Mouse (Mus musculus): ENCODE data around the gene Mfsd1. TPM values are rescaled to one million over a fixed set of nuclear protein-coding genes. Genes with fewer than 3 reads are reported as not detected.

Gene Mfsd1
- total RNA-seq (2021) = 10 to 100 TPM; 37.6 to 39.2 TPM
- long read RNA-seq, experiment 1, transcript Mfsd1-201 (16 exons, 3,011 nt) = major isoform, 39 of 44 reads
- long read RNA-seq, experiment 1, partial matches to known transcripts = 2 of 44 reads
- long read RNA-seq, experiment 1, other reads (novel, unspliced or antisense) = 3 of 44 reads
- long read RNA-seq, experiment 2, transcript Mfsd1-201 (16 exons, 3,011 nt) = major isoform, 32 of 36 reads
- long read RNA-seq, experiment 2, partial matches to known transcripts = 1 of 36 reads
- long read RNA-seq, experiment 2, other reads (novel, unspliced or antisense) = 3 of 36 reads

GRCm38 (mm10) chr3:67582273-67583124 is at the start of gene Mfsd1:
Gene Mfsd1, plus strand, starts transcription at chr3:67582741.
- peak; percentile 79 for DNase-seq (ENCODE audit: low spot score in 2 of 2)

- DNase-seq (ENCODE audit: low spot score in 2 of 2) = no peak
These were observed 38.9 kb upstream of the Mfsd1 start for GRCm38 (mm10) chr3:67543630-67544029.

- no peak for DNase-seq (ENCODE audit: low spot score in 2 of 2)
These were observed 31.3 kb upstream of the Mfsd1 start for GRCm38 (mm10) chr3:67551193-67551592.

DNA sequence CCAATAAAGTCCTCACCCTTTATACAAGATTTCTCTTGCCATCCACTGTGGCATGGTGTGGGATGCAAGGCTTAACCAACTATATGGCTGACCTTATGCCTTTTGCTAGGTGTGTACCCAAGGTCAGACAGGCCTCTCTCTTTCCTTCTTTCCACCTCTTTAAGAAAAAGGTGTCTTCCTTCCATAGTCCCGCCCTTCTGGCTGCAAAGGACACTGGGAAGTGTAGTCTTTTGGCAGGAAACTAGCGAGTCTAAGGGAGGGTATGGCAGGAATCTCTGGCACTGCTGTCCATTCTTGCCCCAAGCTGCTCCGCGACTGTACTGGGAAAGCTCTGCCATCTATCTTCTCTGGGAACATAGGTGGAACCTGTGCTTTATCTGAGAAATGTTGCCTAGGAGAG is 29.3 kb upstream of the Mfsd1 start:
- DNase-seq (ENCODE audit: low spot score in 2 of 2) = peak in 1 of 2 experiments; percentile 3

DNA sequence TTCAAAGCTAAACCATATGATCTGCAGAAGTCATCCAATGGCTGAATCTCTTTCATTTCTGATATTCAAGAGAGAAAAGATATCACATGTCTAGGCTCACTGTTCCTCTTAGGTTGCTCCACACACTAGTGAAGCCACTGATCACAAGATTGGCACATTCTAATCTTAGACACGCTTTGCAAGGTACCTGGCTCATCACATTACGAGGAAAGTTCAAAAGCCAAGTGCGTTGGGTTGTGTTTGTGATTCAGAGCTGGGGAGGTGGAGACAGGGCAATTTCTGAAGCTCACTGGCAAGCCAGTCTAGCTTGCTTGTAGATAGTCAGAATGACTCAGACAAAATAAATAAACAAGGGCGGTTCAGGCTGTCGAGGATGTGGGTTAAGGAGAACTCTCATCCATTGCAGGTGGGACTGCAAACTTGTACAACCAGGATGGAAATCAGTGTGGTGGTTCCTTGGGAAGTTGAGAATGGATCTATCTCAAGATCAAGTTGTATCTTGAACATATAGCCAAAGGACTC is 28.6 kb upstream of the Mfsd1 start:
- no peak for DNase-seq (ENCODE audit: low spot score in 2 of 2)

DNA sequence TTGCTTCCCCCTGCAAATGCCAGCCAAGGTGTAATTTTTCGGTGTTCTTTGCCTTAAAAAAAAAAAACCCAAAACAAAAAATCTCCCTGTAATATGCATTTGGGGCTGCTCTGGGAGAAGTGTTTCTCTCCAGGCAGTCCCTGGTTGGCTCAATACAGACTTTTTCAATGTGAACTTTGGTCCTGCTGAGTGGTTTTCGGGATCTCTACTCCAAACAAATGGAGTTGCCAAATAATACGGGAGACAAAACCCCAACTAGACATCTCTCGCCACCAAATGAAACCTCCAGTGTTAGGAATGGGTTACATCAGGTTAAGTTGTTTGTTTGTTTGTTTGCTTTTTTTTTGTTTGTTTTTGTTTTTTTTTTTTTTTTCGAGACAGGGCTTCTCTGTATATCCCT is 27.3 kb upstream of the Mfsd1 start:
- no peak for DNase-seq (ENCODE audit: low spot score in 2 of 2)

- DNase-seq (ENCODE audit: low spot score in 2 of 2) = no peak
These were observed 25.3 kb upstream of the Mfsd1 start for GRCm38 (mm10) chr3:67557200-67557651.

DNA sequence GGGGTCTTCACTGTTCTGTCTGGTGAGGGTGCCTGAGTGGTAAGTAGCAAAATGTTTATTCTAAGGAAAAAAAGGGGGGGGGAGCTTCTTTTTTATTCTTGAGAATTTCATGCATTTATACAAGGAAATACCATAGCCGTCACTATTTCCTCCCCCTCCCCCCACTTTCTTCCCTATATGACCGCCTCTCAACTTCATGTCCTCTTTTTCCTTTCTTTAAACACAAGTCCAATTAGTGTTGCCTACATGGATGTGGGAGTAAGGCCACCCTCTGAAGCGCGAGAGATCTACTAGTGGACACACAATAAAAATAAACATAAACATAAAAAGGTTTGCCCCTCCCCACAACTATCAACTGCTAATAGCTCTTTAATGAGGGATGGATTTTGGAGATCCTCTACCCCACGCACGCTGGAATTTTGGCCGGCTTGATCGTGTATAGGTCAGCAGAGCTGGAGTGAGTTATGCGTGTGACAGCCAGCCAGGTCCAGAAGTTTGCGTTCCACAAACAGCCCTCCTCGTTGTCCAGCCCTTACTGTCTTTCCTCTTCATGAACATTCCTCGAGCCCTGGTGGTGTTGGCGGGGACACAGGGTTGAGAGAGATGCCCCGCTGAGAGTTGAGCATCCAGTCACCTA is 24.7 kb upstream of the Mfsd1 start:
- DNase-seq (ENCODE audit: low spot score in 2 of 2) = no peak

DNA sequence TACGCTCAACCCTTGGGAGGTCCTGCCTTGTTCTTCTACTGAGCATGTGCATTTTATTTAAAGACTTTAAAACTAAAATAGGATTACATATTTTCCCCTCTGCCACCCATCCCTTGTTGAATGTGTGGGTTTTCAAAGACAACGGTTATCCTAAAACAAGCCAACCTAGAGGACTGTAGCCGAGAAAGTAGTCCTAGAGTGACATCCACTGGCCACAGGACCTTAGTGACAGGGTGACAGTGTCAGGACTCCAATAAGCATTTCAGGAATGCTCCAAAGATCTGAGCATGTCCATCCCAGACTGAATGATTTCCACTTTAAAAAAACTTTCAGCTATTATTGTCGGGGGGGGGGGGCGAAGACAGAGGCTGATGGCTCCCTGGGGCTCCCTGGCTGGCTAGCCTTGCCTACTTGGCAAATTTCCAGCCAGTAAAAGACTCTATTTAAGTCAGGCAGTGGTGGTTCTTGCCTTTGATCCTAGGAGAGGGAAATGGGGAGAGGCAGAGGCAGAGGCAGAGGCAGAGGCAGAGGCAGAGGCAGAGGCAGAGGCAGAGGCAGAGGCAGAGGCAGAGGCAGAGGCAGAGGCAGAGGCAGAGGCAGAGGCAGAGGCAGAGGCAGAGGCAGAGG is 17.7 kb upstream of the Mfsd1 start:
- DNase-seq (ENCODE audit: low spot score in 2 of 2) = no peak

DNA sequence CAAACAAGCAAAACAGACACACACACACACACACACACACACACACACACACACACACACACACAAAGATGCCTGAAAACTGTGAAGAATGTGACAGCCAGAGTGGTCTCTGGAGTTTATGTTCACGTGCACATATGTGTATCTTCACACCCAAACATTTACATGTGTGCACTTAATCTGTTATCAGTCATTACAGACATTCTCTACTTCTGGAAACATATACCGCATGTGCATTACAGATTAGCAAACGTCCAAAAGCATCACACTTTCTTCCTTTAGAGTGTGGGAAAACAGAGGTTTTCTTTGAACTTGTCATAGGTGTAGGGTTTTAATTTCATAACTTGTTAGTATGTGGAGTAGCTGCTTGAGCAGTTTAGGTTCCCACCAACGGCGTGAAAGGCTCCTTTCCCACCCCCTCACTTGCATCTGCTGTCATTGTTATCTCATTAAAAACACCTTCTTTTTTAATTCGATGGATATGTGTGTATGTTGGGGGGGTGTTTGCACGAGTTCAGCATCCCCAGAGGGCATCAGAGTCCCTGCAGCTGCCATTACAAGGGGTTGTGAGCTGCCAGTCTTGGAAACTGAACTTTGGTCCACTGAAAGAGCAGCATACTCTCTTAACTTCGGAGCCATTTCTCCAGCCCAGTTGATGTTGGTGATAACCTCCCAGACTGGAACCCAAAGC is 16.9 kb upstream of the Mfsd1 start:
- no peak for DNase-seq (ENCODE audit: low spot score in 2 of 2)

DNA sequence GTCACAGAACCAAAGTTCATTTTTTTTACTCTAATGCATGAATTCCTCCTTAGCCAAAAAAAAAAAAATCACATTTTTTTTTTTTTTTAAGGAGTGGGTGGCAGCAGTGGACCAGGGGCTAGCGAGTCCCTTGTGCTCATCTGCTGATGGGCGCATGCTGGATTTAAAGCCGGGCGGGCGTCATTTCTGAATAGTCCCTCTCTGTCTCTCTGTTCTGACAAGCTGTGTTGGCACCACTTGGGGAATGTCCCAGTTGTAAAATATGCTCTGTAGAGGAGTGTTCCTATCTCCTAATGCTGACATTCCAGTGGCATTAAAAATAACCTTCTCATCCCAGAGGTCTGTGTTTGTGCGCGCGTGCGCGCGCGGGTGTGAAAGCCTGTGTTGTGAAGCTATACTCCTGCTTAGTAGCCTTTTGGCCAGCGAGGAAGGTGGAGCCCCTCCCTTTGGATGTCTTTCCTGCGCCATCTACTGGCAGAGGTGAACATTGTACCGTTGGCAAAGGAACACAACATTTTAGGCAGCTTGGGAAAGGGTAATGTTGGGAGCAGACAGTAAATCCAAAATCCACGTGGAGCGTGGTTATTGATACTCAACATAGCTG is 14.4 kb upstream of the Mfsd1 start:
- peak; percentile 70 to 72 for DNase-seq (ENCODE audit: low spot score in 2 of 2)

- DNase-seq (ENCODE audit: low spot score in 2 of 2) = no peak
These were observed 9.6 kb upstream of the Mfsd1 start for GRCm38 (mm10) chr3:67572918-67573317.

- no peak for DNase-seq (ENCODE audit: low spot score in 2 of 2)
These were observed 9.0 kb upstream of the Mfsd1 start for GRCm38 (mm10) chr3:67573523-67573922.

DNA sequence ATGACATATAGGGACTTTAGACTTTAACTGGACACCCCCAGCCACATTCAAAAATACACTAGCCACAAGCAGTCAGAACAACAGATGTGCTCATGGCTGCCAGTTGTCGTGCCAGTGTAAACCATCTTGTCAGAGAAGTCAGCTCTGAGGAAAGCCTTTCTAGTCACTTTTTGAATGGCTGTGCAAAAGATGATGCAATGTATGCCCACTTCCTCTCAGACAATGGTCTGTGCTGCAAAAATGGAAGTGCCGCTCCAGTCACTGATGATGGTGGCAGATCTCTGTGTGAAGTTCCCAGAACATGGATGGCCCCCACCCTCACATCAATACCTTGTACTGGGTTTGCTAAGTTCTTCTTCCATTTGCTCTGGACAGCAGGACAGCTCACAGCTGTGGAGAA is 6.3 kb upstream of the Mfsd1 start:
- DNase-seq (ENCODE audit: low spot score in 2 of 2) = no peak

DNA sequence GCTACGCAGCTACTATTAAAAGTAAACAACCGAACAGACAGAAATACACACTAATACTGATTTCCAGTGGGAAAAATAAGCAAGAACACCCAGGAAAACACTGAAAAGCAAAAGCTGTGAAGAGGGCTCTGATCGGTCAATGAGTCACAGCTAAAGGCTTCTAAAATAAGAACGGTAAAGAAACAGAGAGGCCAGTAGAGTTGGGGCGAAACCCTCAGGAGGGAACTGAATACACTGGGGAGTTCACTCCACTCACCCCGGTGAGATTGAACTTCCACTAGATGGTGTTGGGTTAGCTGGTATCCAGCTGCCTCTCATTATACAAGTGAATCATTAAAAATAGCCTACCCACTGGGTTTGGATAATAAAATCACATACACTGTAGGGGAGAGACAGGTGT is 5.8 kb upstream of the Mfsd1 start:
- no peak for DNase-seq (ENCODE audit: low spot score in 2 of 2)

GRCm38 (mm10) chr3:67583125-67583845 is 744 bp downstream of the Mfsd1 start:
- no peak for DNase-seq (ENCODE audit: low spot score in 2 of 2)

GRCm38 (mm10) chr3:67583846-67584186 is 1.3 kb downstream of the Mfsd1 start:
- DNase-seq (ENCODE audit: low spot score in 2 of 2) = no peak

DNA sequence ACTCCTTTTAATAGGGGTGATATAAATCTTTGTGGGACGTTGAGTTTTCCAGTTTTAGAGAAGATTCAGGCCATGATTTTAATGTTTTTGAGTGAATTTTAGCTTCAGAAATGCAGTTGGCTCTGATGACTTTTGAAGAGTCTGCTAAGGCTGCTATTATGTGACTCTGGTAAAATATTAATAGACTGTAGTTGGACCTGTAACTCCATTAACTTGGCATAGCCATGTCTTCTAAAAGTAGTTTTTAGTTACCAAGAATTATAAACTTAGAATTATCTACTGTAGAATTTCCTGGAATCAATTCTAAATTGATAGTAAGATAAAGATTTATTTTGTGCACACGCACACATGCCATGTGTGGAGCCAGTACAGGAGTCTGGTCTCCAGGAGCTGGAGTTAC is 4.0 kb downstream of the Mfsd1 start:
- no peak for DNase-seq (ENCODE audit: low spot score in 2 of 2)

GRCm38 (mm10) chr3:67587430-67587829 is 4.9 kb downstream of the Mfsd1 start:
- DNase-seq (ENCODE audit: low spot score in 2 of 2) = no peak

Data from left cerebral cortex, adult 18-20 months (tissue).